Mouse (Mus musculus) cerebellum, adult 2 months (tissue): ENCODE data around the gene Prkd1.

Experiments
- CTCF ChIP-seq: fragments of 200-500 bp; IDR thresholded peaks from 2 replicates; pipeline ENCODE4 v1.5.1; 2011; ENCODE audit warnings: low read depth, mild to moderate bottlenecking, control low read depth, low read length, moderate library complexity, borderline replicate concordance; ENCODE audit not compliant: insufficient read depth
- POLR2A ChIP-seq: fragments of 200-500 bp; IDR thresholded peaks from 2 replicates; pipeline ENCODE4 v1.6.1; 2011; ENCODE audit warnings: low read length, control low read depth, borderline replicate concordance; ENCODE audit not compliant: insufficient read depth

DNA sequence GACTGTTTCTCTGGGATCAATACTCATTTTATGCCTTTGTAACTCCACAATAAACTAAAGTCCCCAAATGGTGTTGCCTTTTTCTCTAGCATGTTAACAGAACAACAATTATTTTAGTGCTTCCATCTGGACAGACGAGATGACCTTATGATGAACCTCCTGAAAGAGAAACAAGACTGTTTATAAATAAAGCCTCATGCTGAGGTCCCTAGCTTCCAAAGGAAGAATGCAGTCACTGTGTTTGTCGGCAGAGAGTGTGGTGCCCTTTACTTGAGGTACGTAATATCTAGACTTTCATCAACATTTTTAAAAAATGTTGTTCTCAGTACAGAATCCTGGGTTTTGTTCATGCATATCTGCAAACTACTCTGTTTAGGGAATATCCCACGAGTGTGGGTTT lies 90.7 kb downstream of the Prkd1 start:
- no peak for TF ChIP-seq CTCF
- TF ChIP-seq POLR2A, result no peak
